In genomic region chr17:13007730-13008425, GRCm38 (mm10) we compare ENCODE assay signal across 7 mouse cellular contexts. TPM values are rescaled to one million over a fixed set of nuclear protein-coding genes. Genes with fewer than 3 reads are reported as not detected.
DNase-seq lines count a peak whose midpoint lies in the region; ATAC-seq lines count a peak whose summit lies in the region.

No protein-coding gene starts in this region.

- peaks cover 16% of the 10 kb centered on the region for H3K4me1 ChIP-seq in embryonic facial prominence, embryonic 10.5 days
- peaks cover 19% of the 10 kb centered on the region for H3K4me1 ChIP-seq in limb, embryonic 10.5 days
- H3K4me1 ChIP-seq in midbrain, embryonic 13.5 days (replicated peaks), result peaks cover 17% of the 10 kb centered on the region

- peak overlapping the region; percentile 86 for H3K27ac ChIP-seq in embryonic facial prominence, embryonic 10.5 days (replicated peaks)
- H3K27ac ChIP-seq in limb, embryonic 10.5 days, result peak overlapping the region; percentile 86
- H3K27ac ChIP-seq in midbrain, embryonic 13.5 days, result peak overlapping the region; percentile 92

- H3K9me3 ChIP-seq in embryonic facial prominence, embryonic 10.5 days, result no peaks in the 10 kb centered on the region
- no peaks in the 10 kb centered on the region for H3K9me3 ChIP-seq in limb, embryonic 10.5 days (replicated peaks)
- no peaks in the 10 kb centered on the region for H3K9me3 ChIP-seq in midbrain, embryonic 13.5 days

- under 1% methylated on average over 76 of the region's 76 CpGs for WGBS in embryonic facial prominence, embryonic 10.5 days
- under 1% methylated on average over 75 of the region's 76 CpGs for WGBS in limb, embryonic 10.5 days
- WGBS in midbrain, embryonic 13.5 days, result under 1% methylated on average over 71 of the region's 76 CpGs

- ATAC-seq in granulocyte monocyte progenitor cell, adult 5-6 weeks (replicated peaks; ENCODE audit: poor library complexity, severe bottlenecking), result peak; percentile 91
- peak; percentile 99 for ATAC-seq in midbrain, embryonic 13.5 days

- peaks cover 24% of the 10 kb centered on the region for H3K36me3 ChIP-seq in embryonic facial prominence, embryonic 10.5 days (replicated peaks)
- H3K36me3 ChIP-seq in limb, embryonic 10.5 days, result peaks cover 20% of the 10 kb centered on the region
- H3K36me3 ChIP-seq in midbrain, embryonic 13.5 days, result peaks cover 16% of the 10 kb centered on the region

- H3K27me3 ChIP-seq in embryonic facial prominence, embryonic 10.5 days (replicated peaks; ENCODE audit: low read depth, poor library complexity, severe bottlenecking), result no peaks in the 10 kb centered on the region
- no peaks in the 10 kb centered on the region for H3K27me3 ChIP-seq in limb, embryonic 10.5 days (ENCODE audit: low read depth, poor library complexity, severe bottlenecking)
- no peaks in the 10 kb centered on the region for H3K27me3 ChIP-seq in midbrain, embryonic 13.5 days

- H3K4me3 ChIP-seq in embryonic facial prominence, embryonic 10.5 days, result peak overlapping the region; percentile 75
- peak overlapping the region; percentile 95 for H3K4me3 ChIP-seq in limb, embryonic 10.5 days
- H3K4me3 ChIP-seq in midbrain, embryonic 13.5 days (replicated peaks), result peak overlapping the region; percentile 65

- H3K9ac ChIP-seq in midbrain, embryonic 13.5 days (replicated peaks), result peak overlapping the region; percentile 77

- peak; percentile 100 for DNase-seq in adrenal gland, postnatal 10 days
- peak; percentile 99 for DNase-seq in embryonic facial prominence, embryonic 10.5 days (ENCODE audit: low spot score)
- DNase-seq in kidney, adult 11 months, result peak; percentile 98
- peak; percentile 99 for DNase-seq in limb, embryonic 10.5 days (ENCODE audit: low spot score)
- DNase-seq in spleen, adult 12 weeks (ENCODE audit: low spot score), result peak; percentile 99

- H3K4me2 ChIP-seq in midbrain, embryonic 13.5 days (replicated peaks), result peak overlapping the region; percentile 74

RNA-seq across cellular contexts. Expression of gene Sod2, which starts 1.2 kb away (rescaled TPM):
- 100 to 1,000 TPM; 750 to 799 TPM for total RNA-seq in adrenal gland, postnatal 10 days (2021)
- polyA plus RNA-seq in embryonic facial prominence, embryonic 10.5 days (2016; fragmentation: Nextera tagmentation; extraction: Ambion mirVana), result 95.4 and 101 TPM in 2 replicates
- total RNA-seq in granulocyte monocyte progenitor cell, adult 5-6 weeks (2014; fragmentation: Nextera tagmentation), result 53.7 and 64.0 TPM in 2 replicates
- 79.6 and 99.7 TPM in 2 replicates for total RNA-seq in granulocyte monocyte progenitor cell, adult 5-6 weeks (2017)
- polyA plus RNA-seq in limb, embryonic 10.5 days (2016; fragmentation: Nextera tagmentation; extraction: Ambion mirVana), result 94.4 and 105 TPM in 2 replicates
- polyA plus RNA-seq in midbrain, embryonic 13.5 days (2015; fragmentation: Nextera tagmentation; extraction: Ambion mirVana), result 105 and 112 TPM in 2 replicates

RNA-seq across cellular contexts. Expression of gene Wtap, which starts 13.9 kb away (rescaled TPM):
- total RNA-seq in adrenal gland, postnatal 10 days (2021), result 10 to 100 TPM; 55.3 to 74.7 TPM
- polyA plus RNA-seq in embryonic facial prominence, embryonic 10.5 days (2016; fragmentation: Nextera tagmentation; extraction: Ambion mirVana), result 148 and 153 TPM in 2 replicates
- 82.6 and 83.4 TPM in 2 replicates for total RNA-seq in granulocyte monocyte progenitor cell, adult 5-6 weeks (2014; fragmentation: Nextera tagmentation)
- 208 and 223 TPM in 2 replicates for total RNA-seq in granulocyte monocyte progenitor cell, adult 5-6 weeks (2017)
- 123 and 140 TPM in 2 replicates for polyA plus RNA-seq in limb, embryonic 10.5 days (2016; fragmentation: Nextera tagmentation; extraction: Ambion mirVana)
- 149 and 160 TPM in 2 replicates for polyA plus RNA-seq in midbrain, embryonic 13.5 days (2015; fragmentation: Nextera tagmentation; extraction: Ambion mirVana)

RNA-seq across cellular contexts. Expression of gene Gpr31b, which starts 44.2 kb away (rescaled TPM):
- not detected for total RNA-seq in adrenal gland, postnatal 10 days (2021)
- polyA plus RNA-seq in embryonic facial prominence, embryonic 10.5 days (2016; fragmentation: Nextera tagmentation; extraction: Ambion mirVana), result not detected in 2 replicates
- not detected in 2 replicates for total RNA-seq in granulocyte monocyte progenitor cell, adult 5-6 weeks (2014; fragmentation: Nextera tagmentation)
- total RNA-seq in granulocyte monocyte progenitor cell, adult 5-6 weeks (2017), result 0.21 and 1.6 TPM in 2 replicates
- polyA plus RNA-seq in limb, embryonic 10.5 days (2016; fragmentation: Nextera tagmentation; extraction: Ambion mirVana), result not detected in 2 replicates
- not detected in 2 replicates for polyA plus RNA-seq in midbrain, embryonic 13.5 days (2015; fragmentation: Nextera tagmentation; extraction: Ambion mirVana)

RNA-seq across cellular contexts. Expression of gene Acat2, which starts 47.3 kb away (rescaled TPM):
- total RNA-seq in adrenal gland, postnatal 10 days (2021), result 100 to 1,000 TPM; 108 to 118 TPM
- polyA plus RNA-seq in embryonic facial prominence, embryonic 10.5 days (2016; fragmentation: Nextera tagmentation; extraction: Ambion mirVana), result 348 and 367 TPM in 2 replicates
- 21.4 and 22.9 TPM in 2 replicates for total RNA-seq in granulocyte monocyte progenitor cell, adult 5-6 weeks (2014; fragmentation: Nextera tagmentation)
- 20.6 and 21.4 TPM in 2 replicates for total RNA-seq in granulocyte monocyte progenitor cell, adult 5-6 weeks (2017)
- polyA plus RNA-seq in limb, embryonic 10.5 days (2016; fragmentation: Nextera tagmentation; extraction: Ambion mirVana), result 343 and 357 TPM in 2 replicates
- polyA plus RNA-seq in midbrain, embryonic 13.5 days (2015; fragmentation: Nextera tagmentation; extraction: Ambion mirVana), result 360 and 384 TPM in 2 replicates

RNA-seq across cellular contexts. Expression of gene Tcp10b, which starts 53.0 kb away (rescaled TPM):
- under 1 TPM; 0.51 to 0.82 TPM for total RNA-seq in adrenal gland, postnatal 10 days (2021)
- polyA plus RNA-seq in embryonic facial prominence, embryonic 10.5 days (2016; fragmentation: Nextera tagmentation; extraction: Ambion mirVana), result not detected in 2 replicates
- not detected in 2 replicates for total RNA-seq in granulocyte monocyte progenitor cell, adult 5-6 weeks (2014; fragmentation: Nextera tagmentation)
- not detected in 2 replicates for total RNA-seq in granulocyte monocyte progenitor cell, adult 5-6 weeks (2017)
- polyA plus RNA-seq in limb, embryonic 10.5 days (2016; fragmentation: Nextera tagmentation; extraction: Ambion mirVana), result not detected in 2 replicates
- polyA plus RNA-seq in midbrain, embryonic 13.5 days (2015; fragmentation: Nextera tagmentation; extraction: Ambion mirVana), result 0.13 TPM in 1 of 2 replicates, not detected in the other

Comparison
In these comparisons a context has a peak if more than half of its experiments do, and no peak if none do; other contexts are left out.
1. Peak in every context shown above with its lines: DNase-seq, ATAC-seq, H3K4me3 ChIP-seq and H3K27ac ChIP-seq.